9 mouse cellular contexts compared by ENCODE assay signal in genomic region chr13:54765281-54766191, GRCm38 (mm10). TPM values are rescaled to one million over a fixed set of nuclear protein-coding genes. Genes with fewer than 3 reads are reported as not detected.
DNase-seq lines count a peak whose midpoint lies in the region; ATAC-seq and TF ChIP-seq lines count a peak whose summit lies in the region.
"Had no signal": no experiment of that assay in that cellular context is flagged by ENCODE, and none has a peak within 500 bp of the region (broad histone marks: within the 10 kb centered on the region; RNA-seq: fewer than 3 reads in every experiment).

No protein-coding gene starts in this region.

- no peak for TF ChIP-seq CTCF in thymus, adult 2 months (IDR thresholded peaks at IDR 0.05; ENCODE audit: borderline replicate concordance, control insufficient read depth, extremely low read depth, insufficient read depth, low read length, poor library complexity)

- WGBS in heart, embryonic 10.5 days, result 5% methylated on average over 44 of the region's 44 CpGs
- WGBS in thymus, adult 2 months, result 8% methylated on average over 44 of the region's 44 CpGs
- WGBS in hindbrain, embryonic 15.5 days, result 4% methylated on average over 44 of the region's 44 CpGs
- WGBS in neural tube, embryonic 12.5 days, result 4% methylated on average over 44 of the region's 44 CpGs

- H3K4me2 ChIP-seq in hindbrain, embryonic 15.5 days, result peak overlapping the region; percentile 67
- peak overlapping the region; percentile 77 for H3K4me2 ChIP-seq in neural tube, embryonic 12.5 days (replicated peaks)

- peaks cover 73% of the 10 kb centered on the region for H3K27me3 ChIP-seq in heart, embryonic 10.5 days (ENCODE audit: insufficient read depth, poor library complexity, severe bottlenecking)
- H3K27me3 ChIP-seq in thymus, adult 2 months (ENCODE audit: control insufficient read depth, insufficient read depth, low read length), result peaks cover 10% of the 10 kb centered on the region; the same call in 1 of the 2 replicates
- H3K27me3 ChIP-seq in hindbrain, embryonic 15.5 days, result peaks cover 34% of the 10 kb centered on the region
- peaks cover 56% of the 10 kb centered on the region for H3K27me3 ChIP-seq in neural tube, embryonic 12.5 days (replicated peaks)

- no peak overlapping the region for H3K27ac ChIP-seq in heart, embryonic 10.5 days
- H3K27ac ChIP-seq in thymus, adult 2 months (ENCODE audit: control insufficient read depth, insufficient read depth, low read length), result no peak overlapping the region
- H3K27ac ChIP-seq in hindbrain, embryonic 15.5 days (replicated peaks), result peak overlapping the region; percentile 72
- no peak overlapping the region for H3K27ac ChIP-seq in neural tube, embryonic 12.5 days

- TF ChIP-seq POLR2A in thymus, adult 2 months (IDR thresholded peaks at IDR 0.05; ENCODE audit: control insufficient read depth, extremely low read depth, insufficient read depth, low read length, poor library complexity), result no peak

- peak overlapping the region; percentile 53 for H3K4me3 ChIP-seq in heart, embryonic 10.5 days
- H3K4me3 ChIP-seq in thymus, adult 2 months (ENCODE audit: control insufficient read depth, insufficient read depth, low read length), result peak overlapping the region; percentile 24; the same call in 1 of the 2 replicates
- peak overlapping the region; percentile 51 for H3K4me3 ChIP-seq in hindbrain, embryonic 15.5 days
- peak overlapping the region; percentile 41 for H3K4me3 ChIP-seq in neural tube, embryonic 12.5 days

- H3K4me1 ChIP-seq in heart, embryonic 10.5 days, result peaks cover 19% of the 10 kb centered on the region
- H3K4me1 ChIP-seq in thymus, adult 2 months (replicated peaks; ENCODE audit: control insufficient read depth, insufficient read depth, low read length), result peaks cover 7% of the 10 kb centered on the region; the same call in 1 of the 2 replicates
- H3K4me1 ChIP-seq in hindbrain, embryonic 15.5 days (replicated peaks), result peaks cover 30% of the 10 kb centered on the region
- H3K4me1 ChIP-seq in neural tube, embryonic 12.5 days, result peaks cover 14% of the 10 kb centered on the region

- H3K9ac ChIP-seq in hindbrain, embryonic 15.5 days, result peak overlapping the region; percentile 54
- peak overlapping the region; percentile 44 for H3K9ac ChIP-seq in neural tube, embryonic 12.5 days

- H3K9me3 ChIP-seq in heart, embryonic 10.5 days, result no peaks in the 10 kb centered on the region; the same call in 1 of the 2 replicates
- no peaks in the 10 kb centered on the region for H3K9me3 ChIP-seq in hindbrain, embryonic 15.5 days
- H3K9me3 ChIP-seq in neural tube, embryonic 12.5 days, result no peaks in the 10 kb centered on the region

- no peak for DNase-seq in heart, embryonic 10.5 days (ENCODE audit: low spot score)
- DNase-seq in heart, adult 9 months (ENCODE audit: low spot score in 2 of 2), result no peak
- no peak for DNase-seq in thymus, adult 2 months
- DNase-seq in thymus, postnatal 10 days (ENCODE audit: low spot score in 2 of 2), result no peak
- DNase-seq in thymus, postnatal 0 days (ENCODE audit: low spot score), result no peak
- DNase-seq in adrenal gland, postnatal 4 days (ENCODE audit: low spot score in 2 of 2), result no peak

- H3K36me3 ChIP-seq in heart, embryonic 10.5 days, result no peaks in the 10 kb centered on the region
- no peaks in the 10 kb centered on the region for H3K36me3 ChIP-seq in thymus, adult 2 months (ENCODE audit: control insufficient read depth, insufficient read depth, low read length)
- no peaks in the 10 kb centered on the region for H3K36me3 ChIP-seq in hindbrain, embryonic 15.5 days
- no peaks in the 10 kb centered on the region for H3K36me3 ChIP-seq in neural tube, embryonic 12.5 days

- ATAC-seq in hindbrain, embryonic 15.5 days (ENCODE audit: low FRiP score, low read depth), result peak; percentile 47
- ATAC-seq in neural tube, embryonic 12.5 days (ENCODE audit: low FRiP score, low read depth), result peak; percentile 61; the same call in 1 of the 2 replicates

RNA-seq across cellular contexts. Expression of gene Sncb, which starts 0.9 kb away (rescaled TPM):
- 0.13 TPM in 1 of 2 replicates, not detected in the other for polyA plus RNA-seq in heart, embryonic 10.5 days (2016; fragmentation: Nextera tagmentation; extraction: Ambion mirVana)
- 0.53 and 1.6 TPM in 2 replicates for polyA plus RNA-seq in thymus, adult 2 months (2012; rRNA removed)
- 77.2 and 95.2 TPM in 2 replicates for polyA plus RNA-seq in hindbrain, embryonic 15.5 days (2015; fragmentation: Nextera tagmentation; extraction: Ambion mirVana)
- 3.6 and 4.2 TPM in 2 replicates for polyA plus RNA-seq in neural tube, embryonic 12.5 days (2016; fragmentation: Nextera tagmentation; extraction: Ambion mirVana)
- polyA plus RNA-seq in thymus, postnatal 0 days (2015; fragmentation: Nextera tagmentation; extraction: Ambion mirVana), result 0.31 TPM in 1 of 2 replicates, not detected in the other
- 1 to 10 TPM; 3.9 to 4.7 TPM for total RNA-seq in adrenal gland, postnatal 4 days (2021)
- polyA plus RNA-seq: gonadal fat pad, adult 2 months had no signal

RNA-seq across cellular contexts. Expression of gene Gprin1, which starts 15.9 kb away (rescaled TPM):
- 0.03 and 0.06 TPM in 2 replicates for polyA plus RNA-seq in heart, embryonic 10.5 days (2016; fragmentation: Nextera tagmentation; extraction: Ambion mirVana)
- 0.18 and 0.19 TPM in 2 replicates for polyA plus RNA-seq in thymus, adult 2 months (2012; rRNA removed)
- 24.8 and 33.9 TPM in 2 replicates for polyA plus RNA-seq in hindbrain, embryonic 15.5 days (2015; fragmentation: Nextera tagmentation; extraction: Ambion mirVana)
- 29.5 and 37.6 TPM in 2 replicates for polyA plus RNA-seq in neural tube, embryonic 12.5 days (2016; fragmentation: Nextera tagmentation; extraction: Ambion mirVana)
- polyA plus RNA-seq in thymus, postnatal 0 days (2015; fragmentation: Nextera tagmentation; extraction: Ambion mirVana), result 0.77 and 1.0 TPM in 2 replicates
- total RNA-seq in adrenal gland, postnatal 4 days (2021), result 10 to 100 TPM; 10.4 to 10.5 TPM

RNA-seq across cellular contexts. Expression of gene Eif4e1b, which starts 18.3 kb away (rescaled TPM):
- polyA plus RNA-seq in heart, embryonic 10.5 days (2016; fragmentation: Nextera tagmentation; extraction: Ambion mirVana), result not detected in 2 replicates
- polyA plus RNA-seq in thymus, adult 2 months (2012; rRNA removed), result not detected in 2 replicates
- not detected in 2 replicates for polyA plus RNA-seq in hindbrain, embryonic 15.5 days (2015; fragmentation: Nextera tagmentation; extraction: Ambion mirVana)
- polyA plus RNA-seq in neural tube, embryonic 12.5 days (2016; fragmentation: Nextera tagmentation; extraction: Ambion mirVana), result not detected in 2 replicates
- not detected in 2 replicates for polyA plus RNA-seq in thymus, postnatal 0 days (2015; fragmentation: Nextera tagmentation; extraction: Ambion mirVana)
- total RNA-seq in adrenal gland, postnatal 4 days (2021), result not detected
- polyA plus RNA-seq: gonadal fat pad, adult 2 months had no signal

RNA-seq across cellular contexts. Expression of gene Tspan17, which starts 23.6 kb away (rescaled TPM):
- polyA plus RNA-seq in heart, embryonic 10.5 days (2016; fragmentation: Nextera tagmentation; extraction: Ambion mirVana), result 5.2 and 5.6 TPM in 2 replicates
- polyA plus RNA-seq in thymus, adult 2 months (2012; rRNA removed), result 6.3 and 6.4 TPM in 2 replicates
- polyA plus RNA-seq in hindbrain, embryonic 15.5 days (2015; fragmentation: Nextera tagmentation; extraction: Ambion mirVana), result 95.7 and 98.3 TPM in 2 replicates
- polyA plus RNA-seq in neural tube, embryonic 12.5 days (2016; fragmentation: Nextera tagmentation; extraction: Ambion mirVana), result 53.3 and 59.0 TPM in 2 replicates
- polyA plus RNA-seq in thymus, postnatal 0 days (2015; fragmentation: Nextera tagmentation; extraction: Ambion mirVana), result 4.4 and 5.0 TPM in 2 replicates
- 10 to 100 TPM; 33.0 to 38.4 TPM for total RNA-seq in adrenal gland, postnatal 4 days (2021)

Comparison
In these comparisons a context has a peak if more than half of its experiments do, and no peak if none do; other contexts are left out.
1. RNA of gene Sncb, which starts 0.9 kb away (polyA plus RNA-seq): 77.2 to 95.2 TPM in hindbrain, embryonic 15.5 days; 3.6 to 4.2 TPM in neural tube, embryonic 12.5 days, 0.53 to 1.6 TPM in thymus, adult 2 months, 0.13 TPM in heart, embryonic 10.5 days and 0.31 TPM in thymus, postnatal 0 days; every median in the first group is over 10 times any median in the second.
2. RNA of gene Gprin1, which starts 15.9 kb away (polyA plus RNA-seq): 29.5 to 37.6 TPM in neural tube, embryonic 12.5 days and 24.8 to 33.9 TPM in hindbrain, embryonic 15.5 days; 0.77 to 1.0 TPM in thymus, postnatal 0 days, 0.18 to 0.19 TPM in thymus, adult 2 months and 0.03 to 0.06 TPM in heart, embryonic 10.5 days; every median in the first group is over 10 times any median in the second.
3. Peak in every context shown above with its lines, with median percentiles within 50 percentile points of each other: H3K4me3 ChIP-seq.